Mouse (Mus musculus) spleen, postnatal 36 days (tissue): ENCODE results near the gene Lrrc75b.

Experiments
- DNase-seq, 2 experiments: peaks; one replicate each; pipeline ENCODE4 v3.0.0; 2022; ENCODE audit warnings: low spot score in 2 of 2, mixed read lengths in 1 of 2

Lrrc75b gene

DNA sequence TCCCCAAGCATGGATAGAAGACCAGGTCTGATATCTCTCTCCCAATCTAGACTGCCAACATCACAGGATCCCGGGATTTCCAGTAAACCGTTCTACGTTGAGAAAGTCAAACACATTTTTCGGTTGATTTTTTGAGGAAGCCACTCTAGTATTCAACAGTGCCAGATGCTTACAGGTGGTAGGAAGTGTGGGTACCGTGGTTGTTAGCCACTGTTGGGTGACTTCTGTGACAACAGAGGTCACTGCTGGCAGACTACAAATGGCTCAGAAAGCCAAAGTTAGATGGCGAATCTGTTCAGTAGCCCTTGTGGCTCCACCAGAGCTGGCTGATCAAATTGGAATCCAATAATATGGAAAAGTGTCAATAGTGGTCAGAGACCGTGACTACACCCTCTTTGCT, 56.4 kb downstream of the Lrrc75b start:
- no peak for DNase-seq

DNA sequence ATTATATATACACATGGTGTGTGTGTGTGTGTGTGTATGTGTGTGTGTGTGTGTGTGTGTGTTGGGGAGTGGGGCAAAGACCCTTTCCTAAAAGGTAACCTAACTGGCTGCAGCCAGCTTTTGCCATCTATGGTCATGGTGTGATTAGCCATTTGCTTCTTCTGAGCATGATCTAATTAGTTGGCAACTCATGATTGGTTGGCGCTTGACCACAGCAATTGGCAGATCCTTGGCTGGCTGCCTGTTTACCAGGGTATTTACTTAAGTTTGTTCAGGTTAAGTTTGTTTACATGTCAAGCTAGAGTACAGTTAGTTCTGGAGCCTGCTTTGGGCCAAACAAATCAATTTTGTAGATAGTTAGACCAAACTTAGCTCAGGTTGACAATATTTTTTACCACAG, 58.5 kb downstream of the Lrrc75b start:
- DNase-seq: no peak

DNA sequence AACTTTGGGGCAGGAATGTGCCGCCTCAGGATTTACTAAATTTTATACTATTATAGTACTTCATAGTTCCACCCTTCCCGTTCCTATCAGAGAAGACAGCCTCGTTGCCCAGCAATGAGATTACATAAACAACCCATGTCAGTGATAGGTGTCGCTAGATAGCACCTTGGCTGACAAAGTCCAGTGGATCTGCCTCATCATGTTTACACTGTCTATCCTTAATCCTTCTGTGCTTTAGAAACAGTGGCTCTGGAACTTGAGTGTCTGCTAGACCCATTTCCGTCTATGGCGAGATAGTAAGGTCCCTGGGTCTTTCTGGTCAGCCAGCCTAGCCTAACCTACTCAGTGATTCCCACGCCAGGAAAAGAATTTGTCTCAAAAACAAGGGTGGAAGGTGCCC, 59.8 kb downstream of the Lrrc75b start:
- DNase-seq: no peak
